Mouse (Mus musculus) intestine, embryonic 16.5 days (tissue): ENCODE measurements around the gene Tubb5. TPM values are rescaled to one million over a fixed set of nuclear protein-coding genes. Genes with fewer than 3 reads are reported as not detected.
A peak's percentile ranks its signal among the peaks of the same experiment; 100 is the strongest.

Experiments
- ATAC-seq: fragments of 200-750 bp; cut with Nextera tagmentation; 2 replicates; pipeline ENCODE4 v1.8.0; 2017; ENCODE audit warnings: moderate TSS enrichment, moderate library complexity
- H3K27ac ChIP-seq: fragments of 300-500 bp; sonication (generic); 2 replicates; pipeline ENCODE4 v1.5.1; 2014; ENCODE audit warnings: mild to moderate bottlenecking, low read length
- H3K27me3 ChIP-seq: fragments of 300-500 bp; sonication (generic); replicated peaks from 2 replicates; pipeline ENCODE4 v1.6.1; 2014; ENCODE audit warnings: low read length, control low read depth, mixed read lengths; ENCODE audit not compliant: control insufficient read depth, insufficient read depth
- H3K36me3 ChIP-seq: fragments of 300-500 bp; sonication (generic); 2 replicates; pipeline ENCODE4 v1.6.1; 2014; ENCODE audit warnings: low read length, control low read depth; ENCODE audit not compliant: control insufficient read depth, insufficient read depth
- H3K4me1 ChIP-seq: fragments of 300-500 bp; sonication (generic); 2 replicates; pipeline ENCODE4 v1.6.1; 2014; ENCODE audit warnings: low read length, control low read depth, mixed read lengths; ENCODE audit not compliant: control insufficient read depth, insufficient read depth
- H3K4me2 ChIP-seq: fragments of 300-500 bp; sonication (generic); 2 replicates; pipeline ENCODE4 v1.6.1; 2014; ENCODE audit warnings: low read depth, low read length, control low read depth
- H3K4me3 ChIP-seq: fragments of 300-500 bp; sonication (generic); 2 replicates; pipeline ENCODE4 v1.5.1; 2014; ENCODE audit warnings: mild to moderate bottlenecking, low read length
- H3K9ac ChIP-seq: fragments of 300-500 bp; sonication (generic); 2 replicates; pipeline ENCODE4 v1.6.1; 2014; ENCODE audit warnings: low read depth, low read length
- H3K9me3 ChIP-seq: fragments of 300-500 bp; sonication (generic); 2 replicates; pipeline ENCODE4 v1.6.1; 2016; ENCODE audit warnings: low read length, control low read depth; ENCODE audit not compliant: control insufficient read depth
- whole genome bisulfite sequencing: fragments of 180-500 bp; shearing (Covaris S2); extraction: QIAGEN DNeasy Blood & Tissue Kit; methylation state at CpG from one replicate; pipeline ENCODE4 v1.1.7; 2014; 5-methylcytosine and 5-hydroxymethylcytosine counted together
- polyA plus RNA-seq: library from polyadenylated mRNA; unstranded; fragments of >200 nt; fragmentation: Nextera tagmentation; extraction: Ambion mirVana; gene quantifications from 2 replicates; pipeline ENCODE4 v1.2.1, GENCODE M21; 2015

Tubb5 gene
- polyA plus RNA-seq, 1 experiment from 2014 or later: 622 TPM

DNA sequence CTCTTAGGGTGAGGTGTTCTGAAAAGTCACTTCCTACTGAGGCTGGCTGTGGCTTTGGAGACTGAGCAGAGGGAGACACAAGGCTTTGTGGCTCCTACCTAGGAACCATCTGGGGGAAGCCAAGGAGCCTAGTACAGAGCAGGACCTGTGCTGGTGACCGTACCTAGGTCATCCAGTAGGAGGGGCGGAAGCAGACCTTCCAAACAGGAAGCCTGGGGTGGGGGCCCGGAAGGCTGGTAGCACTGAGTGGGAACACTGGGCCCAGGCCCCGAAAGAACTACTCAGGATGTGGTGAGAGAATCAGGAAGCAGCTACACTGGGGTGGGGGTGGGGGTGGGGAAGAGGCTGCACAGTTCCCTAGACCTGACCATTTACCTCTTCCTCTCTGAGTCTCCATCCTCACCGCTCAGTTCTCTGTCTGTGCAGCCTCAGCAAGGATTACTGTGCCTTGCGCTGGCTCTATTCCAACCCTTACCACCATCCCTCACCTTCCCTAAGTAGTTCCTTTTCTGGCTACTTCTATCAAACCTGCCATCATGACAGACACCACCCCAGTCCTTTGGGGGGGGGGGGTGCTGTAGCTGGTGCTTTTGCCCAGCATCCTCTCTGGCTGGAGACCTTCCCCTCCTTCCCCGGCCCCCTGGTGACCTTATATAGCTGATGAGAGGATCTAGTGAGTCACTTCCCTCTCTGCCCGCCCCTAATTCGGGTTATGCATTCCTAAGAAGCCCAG is 32.2 kb upstream of the Tubb5 start:
- H3K36me3 ChIP-seq: no peaks in the 10 kb centered on the region; the same call in 1 of the 2 replicates
- H3K9ac ChIP-seq: peak overlapping the region; percentile 77
- H3K9me3 ChIP-seq: 0 out of 2 replicates have a peak, but pooled peaks cover 4% of the 10 kb centered on the region
- H3K4me1 ChIP-seq: peaks cover 35% of the 10 kb centered on the region
- H3K27me3 ChIP-seq: no peaks in the 10 kb centered on the region
- 0 out of 2 replicates have a peak, but pooled peaks have one; percentile 1 for ATAC-seq
- H3K4me3 ChIP-seq: peak overlapping the region; percentile 62
- peak overlapping the region; percentile 89 for H3K27ac ChIP-seq
- peak overlapping the region; percentile 81 for H3K4me2 ChIP-seq
- 41% methylated on average over 9 of the region's 9 CpGs for WGBS

DNA sequence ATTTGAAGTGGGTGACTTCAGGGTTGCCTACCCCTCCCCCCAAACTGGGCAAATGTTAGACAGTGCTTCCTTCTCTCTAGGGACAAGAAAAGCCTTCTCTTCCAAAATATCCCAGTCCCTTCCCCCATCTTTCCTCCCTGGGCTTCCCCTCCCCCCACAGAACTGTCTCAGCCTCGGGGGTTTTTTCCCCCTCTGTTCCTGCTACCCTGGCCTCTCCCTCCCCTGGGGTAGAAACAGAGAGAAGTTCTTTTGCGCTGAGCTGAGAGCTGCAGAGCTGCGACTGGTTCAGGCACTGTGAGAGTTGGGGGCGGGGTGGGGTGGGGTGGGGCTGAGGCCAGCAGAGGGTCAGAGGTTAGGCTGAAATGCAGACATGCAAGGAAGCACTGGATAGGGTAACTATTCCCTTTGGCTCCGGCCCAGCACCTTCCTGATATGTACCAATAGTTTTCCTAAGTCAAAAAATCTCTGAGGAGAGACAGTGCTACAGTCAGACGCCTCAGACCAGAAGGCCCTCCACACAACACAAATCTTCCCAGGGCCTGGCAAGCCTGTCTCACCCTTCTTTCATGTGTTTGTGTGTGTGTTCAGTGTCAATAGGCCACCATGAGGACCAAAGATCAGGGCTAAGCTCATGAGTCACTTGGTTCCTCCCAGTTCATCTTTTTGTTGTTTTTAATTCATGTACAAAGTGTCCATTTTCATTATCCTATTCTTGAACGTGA is 31.4 kb upstream of the Tubb5 start:
- Histone ChIP-seq H3K4me1 (peaks cover 38% of the 10 kb centered on the region), H3K36me3 (no peaks in the 10 kb centered on the region; the same call in 1 of the 2 replicates), H3K4me3 (peak overlapping the region; percentile 62), H3K4me2 (peak overlapping the region; percentile 81), H3K9ac (peak overlapping the region; percentile 77), H3K27ac (peak overlapping the region; percentile 89), H3K9me3 (0 out of 2 replicates have a peak, but pooled peaks cover 4% of the 10 kb centered on the region), H3K27me3 (no peaks in the 10 kb centered on the region)
- 4% methylated on average over 7 of the region's 7 CpGs for WGBS
- peak; percentile 5; the same call in 1 of the 2 replicates for ATAC-seq

DNA sequence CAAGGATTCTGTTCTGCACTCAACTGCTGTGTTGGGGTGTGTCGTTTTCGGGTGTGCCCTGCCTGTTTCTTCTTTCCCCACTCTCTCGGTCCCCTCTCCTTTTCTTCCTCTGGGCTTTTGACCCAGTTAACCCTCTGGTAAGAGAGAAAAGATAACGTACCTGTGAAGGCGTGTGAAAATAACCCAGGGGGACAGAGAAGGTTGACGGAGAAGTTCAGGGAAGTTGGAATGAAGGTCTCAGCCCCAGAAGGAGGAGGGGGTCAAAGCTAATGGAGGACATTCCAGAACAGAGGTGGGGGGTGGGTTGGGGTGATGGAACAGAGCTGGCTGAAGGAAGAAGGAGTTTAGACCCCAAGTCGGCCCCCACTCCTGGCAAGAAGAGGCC is 30.8 kb upstream of the Tubb5 start:
- Histone ChIP-seq H3K4me2 (peak overlapping the region; percentile 81), H3K27ac (peak overlapping the region; percentile 89), H3K9ac (peak overlapping the region; percentile 77), H3K9me3 (0 out of 2 replicates have a peak, but pooled peaks cover 4% of the 10 kb centered on the region), H3K4me1 (peaks cover 35% of the 10 kb centered on the region), H3K27me3 (no peaks in the 10 kb centered on the region), H3K36me3 (no peaks in the 10 kb centered on the region; the same call in 1 of the 2 replicates), H3K4me3 (peak overlapping the region; percentile 62)
- ATAC-seq: no peak
- 4% methylated on average over 7 of the region's 7 CpGs for WGBS

DNA sequence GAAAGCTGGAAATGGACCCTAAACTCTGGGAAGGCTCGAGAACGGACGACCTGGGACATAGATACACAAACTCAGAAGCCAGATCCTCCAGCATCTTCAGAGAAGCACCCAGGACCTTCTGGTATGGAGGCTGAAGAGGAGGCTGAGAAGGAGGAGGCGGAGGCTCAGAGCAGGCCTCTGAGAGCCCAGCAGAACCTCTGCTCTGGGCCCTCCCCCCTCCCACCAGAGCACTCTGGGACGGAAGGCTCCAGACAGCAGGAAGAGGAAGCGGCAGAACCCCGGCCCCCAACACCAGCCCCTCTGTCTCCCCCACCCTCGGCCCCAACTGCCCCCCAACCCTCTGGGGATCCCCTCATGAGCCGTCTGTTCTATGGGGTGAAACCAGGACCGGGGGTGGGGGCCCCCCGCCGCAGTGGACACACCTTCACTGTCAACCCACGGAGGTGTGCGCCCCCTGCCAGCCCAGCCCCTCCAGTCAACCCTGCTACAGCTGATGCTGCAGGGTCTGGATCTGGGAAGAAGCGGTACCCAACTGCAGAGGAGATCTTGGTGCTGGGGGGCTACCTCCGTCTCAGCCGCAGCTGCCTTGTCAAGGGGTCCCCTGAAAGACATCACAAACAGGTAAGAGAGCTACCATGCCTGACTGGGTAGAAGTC is 30.2 kb upstream of the Tubb5 start:
- Histone ChIP-seq H3K4me1 (peaks cover 31% of the 10 kb centered on the region), H3K9ac (peak overlapping the region; percentile 77), H3K4me3 (peak overlapping the region; percentile 62), H3K9me3 (0 out of 2 replicates have a peak, but pooled peaks cover 4% of the 10 kb centered on the region), H3K36me3 (no peaks in the 10 kb centered on the region; the same call in 1 of the 2 replicates), H3K27ac (peak overlapping the region; percentile 89), H3K27me3 (no peaks in the 10 kb centered on the region), H3K4me2 (peak overlapping the region; percentile 81)
- 32% methylated on average over 15 of the region's 17 CpGs for whole genome bisulfite sequencing
- no peak for ATAC-seq

DNA sequence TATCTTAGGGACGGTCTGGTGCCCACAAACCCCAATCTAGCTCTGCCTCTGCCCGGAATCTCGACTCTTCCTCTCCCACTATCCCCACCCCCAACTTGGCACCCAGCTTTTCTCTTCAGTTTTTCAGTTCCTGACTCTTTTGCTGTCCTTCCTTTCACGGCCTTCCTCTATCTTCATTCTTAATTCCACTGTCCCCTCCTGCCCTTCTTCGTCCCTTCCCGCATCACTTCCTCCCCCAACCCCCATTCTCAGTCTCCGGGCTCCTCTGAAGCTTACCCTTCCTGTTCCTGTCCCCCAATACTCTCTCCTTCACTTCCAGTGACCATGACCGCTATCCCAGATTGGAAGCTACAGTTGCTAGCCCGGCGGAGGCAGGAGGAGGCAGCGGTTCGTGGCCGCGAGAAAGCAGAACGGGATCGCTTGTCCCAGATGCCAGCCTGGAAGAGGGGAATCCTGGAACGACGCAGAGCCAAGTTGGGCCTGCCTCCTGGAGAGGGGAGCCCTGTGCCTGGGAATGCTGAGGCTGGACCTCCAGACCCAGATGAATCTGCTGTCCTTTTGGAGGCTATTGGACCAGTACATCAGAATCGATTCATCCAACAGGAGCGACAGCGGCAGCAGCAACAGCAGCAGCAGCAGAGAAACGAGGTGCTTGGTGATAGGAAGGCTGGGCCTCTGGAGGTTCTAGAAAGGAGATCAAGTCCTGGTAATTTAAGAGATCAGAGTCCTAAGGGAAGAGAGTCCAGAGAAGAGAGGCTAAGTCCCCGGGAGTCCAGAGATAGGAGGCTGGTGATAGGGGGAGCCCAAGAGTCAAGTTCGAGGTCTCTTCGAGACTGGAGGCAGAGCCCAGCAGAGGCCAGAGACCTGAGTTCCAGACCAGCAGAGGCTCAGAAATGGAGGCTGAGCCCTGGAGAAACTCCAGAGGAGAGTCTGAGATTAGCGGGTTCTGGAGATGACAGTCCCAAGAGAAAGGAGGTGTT is 29.1 kb upstream of the Tubb5 start:
- Histone ChIP-seq H3K9ac (peak overlapping the region; percentile 77), H3K4me1 (peaks cover 31% of the 10 kb centered on the region), H3K4me3 (peak overlapping the region; percentile 62), H3K36me3 (no peaks in the 10 kb centered on the region; the same call in 1 of the 2 replicates), H3K27me3 (no peaks in the 10 kb centered on the region), H3K27ac (peak overlapping the region; percentile 89), H3K4me2 (peak overlapping the region; percentile 81), H3K9me3 (0 out of 2 replicates have a peak, but pooled peaks cover 4% of the 10 kb centered on the region)
- WGBS: 16% methylated on average over 26 of the region's 26 CpGs
- no peak for ATAC-seq

DNA sequence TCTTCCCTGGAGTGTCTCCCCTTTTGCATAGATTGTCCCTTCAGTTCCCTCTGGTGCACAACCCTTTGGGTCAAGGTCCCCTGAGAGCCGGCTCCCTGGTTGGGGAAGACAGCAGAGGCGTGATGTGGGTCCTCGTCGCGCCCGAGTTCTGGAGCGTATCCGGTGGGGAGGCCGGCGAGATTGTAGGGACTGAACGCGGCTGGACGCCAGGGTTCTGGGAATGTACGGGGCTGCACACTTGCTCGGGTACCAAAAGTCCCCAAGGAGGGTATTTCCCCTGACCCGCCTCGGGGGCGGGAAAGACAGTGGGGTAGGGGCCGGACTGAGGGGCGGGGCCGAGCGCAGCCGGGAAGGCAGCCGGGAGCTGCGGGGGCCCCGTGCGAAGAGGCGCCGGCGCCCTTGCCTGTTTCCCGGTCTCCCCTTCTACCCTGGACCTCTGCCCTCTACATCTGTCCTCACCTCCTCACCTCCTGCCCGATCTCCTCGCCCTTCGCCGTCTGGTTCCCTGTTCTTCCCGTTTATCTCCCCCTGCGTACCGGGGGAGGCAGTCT is 28.2 kb upstream of the Tubb5 start:
- ATAC-seq: peak; percentile 49
- H3K4me2 ChIP-seq: peak overlapping the region; percentile 81

DNA sequence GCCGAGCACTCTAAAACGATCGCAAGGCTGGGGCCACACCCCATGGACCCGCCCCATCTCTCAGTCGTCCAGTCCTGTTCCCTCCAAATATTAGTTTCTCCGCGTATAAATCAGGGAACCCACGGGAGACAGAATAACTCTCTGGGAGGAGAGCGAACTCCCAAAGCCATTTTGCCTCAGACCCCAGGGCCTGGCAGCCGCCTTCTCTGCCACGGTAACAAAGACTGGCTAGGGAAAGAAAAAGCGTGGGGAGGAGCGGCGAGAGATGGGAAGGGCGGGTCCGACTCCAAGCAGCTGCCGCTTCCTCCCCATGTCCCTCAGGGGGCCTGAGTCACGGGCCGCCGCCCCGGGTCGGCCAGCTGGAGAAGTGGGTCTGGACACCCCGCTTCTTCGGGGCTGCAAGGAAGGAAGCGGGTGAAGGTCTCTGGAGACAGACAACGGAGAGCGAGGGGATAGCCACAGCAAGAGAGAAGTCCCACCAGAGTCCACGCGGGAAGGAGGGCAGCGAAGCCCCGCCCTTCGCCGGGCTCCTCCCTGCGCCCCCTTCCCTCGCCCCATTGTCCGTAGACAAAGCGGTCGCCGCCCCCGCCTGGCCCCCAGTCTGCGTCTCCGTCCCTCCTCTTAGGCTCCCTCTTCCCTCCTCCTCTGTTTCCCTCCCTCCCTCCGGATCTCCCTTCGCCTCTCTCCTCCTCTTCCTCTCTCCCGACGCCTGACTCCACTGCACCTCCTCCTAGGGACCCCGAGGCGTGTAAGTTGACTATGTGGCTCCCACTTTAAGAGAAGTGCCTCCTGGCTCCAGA is 27.6 kb upstream of the Tubb5 start, which contains the start of gene Ppp1r18:
TSS of gene Ppp1r18 (plus strand) at position 113 of the 800 bp plus-strand sequence.
- Histone ChIP-seq H3K9me3 (no peaks in the 10 kb centered on the region), H3K4me1 (peaks cover 30% of the 10 kb centered on the region), H3K27me3 (no peaks in the 10 kb centered on the region), H3K4me3 (peak within 1 kb of the TSS; percentile 62), H3K9ac (peak within 1 kb of the TSS; percentile 77), H3K4me2 (peak within 1 kb of the TSS; percentile 81), H3K27ac (peak within 1 kb of the TSS; percentile 89), H3K36me3 (no peaks in the 10 kb centered on the region)
- WGBS: under 1% methylated on average over 44 of the region's 48 CpGs
- peak; percentile 50 for ATAC-seq

More for the DNA sequence above, 28.2 kb upstream of the Tubb5 start:
- Histone ChIP-seq H3K9ac (peak overlapping the region; percentile 77), H3K27ac (peak overlapping the region; percentile 89), H3K4me1 (peaks cover 32% of the 10 kb centered on the region), H3K4me3 (peak overlapping the region; percentile 62), H3K36me3 (no peaks in the 10 kb centered on the region; the same call in 1 of the 2 replicates), H3K27me3 (no peaks in the 10 kb centered on the region), H3K9me3 (0 out of 2 replicates have a peak, but pooled peaks cover 3% of the 10 kb centered on the region)
- WGBS: under 1% methylated on average over 38 of the region's 38 CpGs
